Mouse (Mus musculus) liver, embryonic 15.5 days (tissue): ENCODE measurements at regions not wholly inside any gene's neighbourhood (a gene's known extent, or its start where the extent isn't known, plus 50 kb on each side); places are given as distances from the start of the nearest gene placed in this dataset.

Experiments used
- ATAC-seq: fragments of 200-750 bp; cut with Nextera tagmentation; 2 replicates; pipeline ENCODE4 v1.8.0; 2017; ENCODE audit warnings: moderate number of reproducible peaks, mild to moderate bottlenecking, moderate library complexity; ENCODE audit not compliant: insufficient read depth
- H3K27ac ChIP-seq: fragments of 300-500 bp; sonication (generic); replicated peaks from 2 replicates; pipeline ENCODE4 v1.5.1; 2015; ENCODE audit warnings: mild to moderate bottlenecking, inconsistent platforms
- H3K27me3 ChIP-seq: fragments of 300-500 bp; sonication (generic); 2 replicates; pipeline ENCODE4 v1.6.1; 2015; ENCODE audit warnings: mild to moderate bottlenecking, inconsistent platforms
- H3K36me3 ChIP-seq: fragments of 300-500 bp; sonication (generic); replicated peaks from 2 replicates; pipeline ENCODE4 v1.6.1; 2015; ENCODE audit warnings: moderate library complexity, mild to moderate bottlenecking, inconsistent platforms
- H3K4me1 ChIP-seq: fragments of 300-500 bp; sonication (generic); replicated peaks from 2 replicates; pipeline ENCODE4 v1.6.1; 2015; ENCODE audit warnings: inconsistent platforms
- H3K4me2 ChIP-seq: fragments of 300-500 bp; sonication (generic); 2 replicates; pipeline ENCODE4 v1.6.1; 2015; ENCODE audit warnings: moderate library complexity, mild to moderate bottlenecking, inconsistent platforms
- H3K4me3 ChIP-seq: fragments of 300-500 bp; sonication (generic); replicated peaks from 2 replicates; pipeline ENCODE4 v1.5.1; 2015; ENCODE audit warnings: mild to moderate bottlenecking, inconsistent platforms
- H3K9ac ChIP-seq: fragments of 300-500 bp; sonication (generic); 2 replicates; pipeline ENCODE4 v1.6.1; 2015; ENCODE audit warnings: moderate library complexity, mild to moderate bottlenecking, inconsistent platforms
- H3K9me3 ChIP-seq: fragments of 300-500 bp; sonication (generic); replicated peaks from 2 replicates; pipeline ENCODE4 v1.6.1; 2016; ENCODE audit warnings: inconsistent platforms
- WGBS: fragments of 180-500 bp; shearing (Covaris S2); methylation state at CpG from one replicate; pipeline ENCODE4 v1.1.7; 2015; ENCODE audit warnings: mixed read lengths; ENCODE audit not compliant: insufficient replicate concordance; 5-methylcytosine and 5-hydroxymethylcytosine counted together

DNA sequence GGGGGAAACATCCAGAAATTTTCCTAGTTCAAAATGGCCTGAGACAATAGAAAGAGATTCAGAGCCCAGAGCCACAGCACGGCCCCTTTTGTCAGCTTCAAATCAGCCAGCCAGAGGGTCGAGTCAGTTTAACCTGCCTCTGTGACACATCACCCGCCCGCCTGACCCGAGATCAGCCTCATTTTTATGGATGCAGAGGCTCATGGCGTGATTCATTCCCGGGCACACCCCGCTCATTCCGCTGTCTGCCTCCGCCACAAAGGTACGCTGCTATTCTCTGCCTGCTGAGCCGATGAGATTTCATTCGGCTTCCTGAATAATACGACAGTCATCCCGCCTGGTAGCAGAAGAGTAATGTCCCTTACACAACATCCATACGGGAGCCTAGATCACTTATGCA, 132.9 kb upstream of the Pmfbp1 start:
- Histone ChIP-seq H3K4me2 (peak overlapping the region; percentile 15; the same call in 1 of the 2 replicates), H3K27ac (no peak overlapping the region), H3K36me3 (no peaks in the 10 kb centered on the region), H3K27me3 (0 out of 2 replicates have a peak, but pooled peaks cover 5% of the 10 kb centered on the region), H3K9ac (no peak overlapping the region), H3K9me3 (no peaks in the 10 kb centered on the region), H3K4me1 (no peaks in the 10 kb centered on the region), H3K4me3 (no peak overlapping the region)
- 28% methylated on average over 16 of the region's 16 CpGs for WGBS
- no peak for ATAC-seq

DNA sequence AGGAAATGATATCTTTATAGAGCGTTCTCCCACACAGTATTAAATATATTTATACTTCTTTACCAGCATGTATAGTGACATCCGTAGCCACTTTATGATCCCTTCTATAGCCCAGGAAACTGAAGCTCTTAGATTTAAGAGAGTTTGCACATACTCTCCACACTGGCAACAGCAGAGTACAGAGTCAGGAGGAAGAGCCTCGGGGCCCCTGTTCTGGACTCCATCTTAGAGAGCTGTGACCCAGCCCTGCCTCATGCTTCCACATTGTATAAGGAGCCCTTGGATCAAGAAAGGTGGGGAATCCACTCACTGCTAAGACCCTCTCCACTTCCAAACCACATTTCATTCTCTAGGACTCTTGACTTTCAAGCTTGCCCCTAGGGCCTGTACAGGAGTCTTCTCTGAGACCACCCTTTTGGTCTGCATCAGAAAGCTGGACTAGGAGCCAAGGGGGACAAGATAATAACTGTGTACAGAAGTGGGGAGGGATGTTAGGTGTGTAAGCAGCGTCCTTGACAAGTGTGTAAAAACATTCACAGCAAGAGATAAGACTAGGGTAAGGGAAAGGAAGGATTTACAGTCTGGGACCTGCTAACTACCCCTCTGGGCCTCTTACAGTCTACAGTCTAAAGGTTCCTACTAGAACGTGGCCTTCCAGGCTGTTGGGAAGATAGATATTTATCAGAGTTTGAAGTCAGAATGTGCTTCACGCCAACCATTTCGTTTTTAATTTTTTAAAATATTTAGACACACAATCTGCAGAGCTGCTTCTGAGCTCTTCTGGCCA, 132.1 kb upstream of the Pmfbp1 start:
- no peak overlapping the region for H3K4me3 ChIP-seq
- no peak for ATAC-seq
- 59% methylated on average over 7 of the region's 7 CpGs for WGBS
- H3K36me3 ChIP-seq, result no peaks in the 10 kb centered on the region
- no peak overlapping the region for H3K4me2 ChIP-seq
- 0 out of 2 replicates have a peak, but pooled peaks cover 5% of the 10 kb centered on the region for H3K27me3 ChIP-seq
- H3K4me1 ChIP-seq, result no peaks in the 10 kb centered on the region
- no peaks in the 10 kb centered on the region for H3K9me3 ChIP-seq
- no peak overlapping the region for H3K9ac ChIP-seq
- H3K27ac ChIP-seq, result no peak overlapping the region

DNA sequence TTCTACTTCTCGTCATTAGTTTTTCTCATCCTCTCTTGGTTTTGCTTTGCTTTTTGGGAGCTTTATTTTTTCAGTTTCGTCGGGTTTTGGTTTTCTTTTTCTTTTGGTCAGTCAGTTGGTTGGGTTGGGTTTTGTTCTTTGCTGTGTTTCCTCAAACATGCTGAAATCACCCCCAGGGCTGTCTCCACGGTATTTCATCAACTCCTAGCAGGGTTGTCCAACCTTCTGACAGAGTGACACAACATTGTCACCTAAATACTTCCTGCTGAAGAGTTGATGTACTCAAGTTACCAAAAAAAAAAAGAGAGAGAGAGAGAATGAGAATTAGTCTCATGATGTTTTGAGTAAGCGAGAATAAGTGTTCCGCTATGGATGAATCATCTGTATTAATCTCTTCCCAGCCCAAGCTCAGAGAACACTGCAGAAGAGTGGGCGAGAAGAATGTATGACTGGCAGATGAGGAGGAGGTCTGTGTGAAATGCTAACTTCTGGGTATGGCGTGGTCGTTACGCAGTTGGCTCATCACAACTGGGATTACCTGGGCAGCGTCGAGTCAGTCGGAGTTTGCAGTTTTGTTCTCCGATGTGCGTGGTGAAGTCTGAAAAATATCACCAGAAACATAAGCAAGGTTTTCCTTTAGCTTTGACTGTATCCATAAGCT, 130.5 kb upstream of the Pmfbp1 start:
- Histone ChIP-seq H3K27me3 (0 out of 2 replicates have a peak, but pooled peaks cover 5% of the 10 kb centered on the region), H3K36me3 (no peaks in the 10 kb centered on the region), H3K4me3 (no peak overlapping the region), H3K27ac (no peak overlapping the region), H3K9me3 (no peaks in the 10 kb centered on the region), H3K4me2 (no peak overlapping the region), H3K9ac (no peak overlapping the region), H3K4me1 (no peaks in the 10 kb centered on the region)
- 70% methylated on average over 15 of the region's 15 CpGs for WGBS
- no peak for ATAC-seq

DNA sequence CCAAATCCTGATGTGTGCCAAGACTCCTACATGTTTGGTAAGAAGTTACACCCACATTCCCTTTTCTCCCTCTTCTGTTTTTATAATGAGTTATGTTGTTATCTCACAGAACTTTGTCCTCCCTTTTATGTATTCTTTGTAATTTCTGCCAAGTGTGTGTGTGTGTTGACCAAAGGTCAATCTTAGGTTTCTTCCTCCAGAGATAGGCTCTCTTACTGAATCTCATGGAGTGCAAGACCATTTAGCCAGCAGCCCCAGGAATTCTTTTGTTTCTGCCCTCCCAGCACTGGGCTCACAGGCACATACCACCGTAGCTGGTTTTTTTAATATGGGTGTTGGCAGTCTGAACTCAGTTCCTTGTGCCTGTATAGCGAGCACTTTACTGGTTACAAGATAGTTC, 119.8 kb upstream of the Pmfbp1 start:
- Histone ChIP-seq H3K4me2 (no peak overlapping the region), H3K9me3 (no peaks in the 10 kb centered on the region), H3K9ac (no peak overlapping the region), H3K4me1 (no peaks in the 10 kb centered on the region), H3K4me3 (no peak overlapping the region), H3K27me3 (no peaks in the 10 kb centered on the region), H3K36me3 (no peaks in the 10 kb centered on the region), H3K27ac (no peak overlapping the region)
- 49% methylated on average over 2 of the region's 2 CpGs for WGBS
- no peak for ATAC-seq

DNA sequence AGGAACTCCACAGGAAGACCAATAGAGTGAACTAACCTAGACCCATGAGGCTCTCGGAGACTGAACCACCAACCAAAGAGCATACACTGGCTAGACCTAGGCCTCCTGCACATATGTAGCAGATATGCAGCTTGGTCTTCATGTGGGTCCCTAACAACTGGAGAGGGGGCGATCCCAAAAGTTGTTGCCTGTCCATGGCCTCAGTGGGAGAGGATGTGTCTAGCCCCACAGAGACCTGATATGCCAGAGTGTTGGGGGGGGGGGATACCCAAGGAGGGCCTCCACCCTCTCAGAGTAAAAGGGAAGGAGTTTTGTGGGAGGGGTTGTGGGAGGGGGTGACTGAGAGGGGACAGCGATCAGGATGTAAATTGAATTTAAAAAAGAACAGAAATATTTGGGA, 108.9 kb upstream of the Pmfbp1 start:
- no peaks in the 10 kb centered on the region for H3K27me3 ChIP-seq
- H3K4me3 ChIP-seq, result no peak overlapping the region
- H3K9ac ChIP-seq, result no peak overlapping the region
- H3K27ac ChIP-seq, result no peak overlapping the region
- ATAC-seq, result no peak
- WGBS, result 63% methylated on average over 3 of the region's 3 CpGs
- H3K4me2 ChIP-seq, result no peak overlapping the region
- no peaks in the 10 kb centered on the region for H3K9me3 ChIP-seq
- no peaks in the 10 kb centered on the region for H3K4me1 ChIP-seq
- H3K36me3 ChIP-seq, result no peaks in the 10 kb centered on the region

DNA sequence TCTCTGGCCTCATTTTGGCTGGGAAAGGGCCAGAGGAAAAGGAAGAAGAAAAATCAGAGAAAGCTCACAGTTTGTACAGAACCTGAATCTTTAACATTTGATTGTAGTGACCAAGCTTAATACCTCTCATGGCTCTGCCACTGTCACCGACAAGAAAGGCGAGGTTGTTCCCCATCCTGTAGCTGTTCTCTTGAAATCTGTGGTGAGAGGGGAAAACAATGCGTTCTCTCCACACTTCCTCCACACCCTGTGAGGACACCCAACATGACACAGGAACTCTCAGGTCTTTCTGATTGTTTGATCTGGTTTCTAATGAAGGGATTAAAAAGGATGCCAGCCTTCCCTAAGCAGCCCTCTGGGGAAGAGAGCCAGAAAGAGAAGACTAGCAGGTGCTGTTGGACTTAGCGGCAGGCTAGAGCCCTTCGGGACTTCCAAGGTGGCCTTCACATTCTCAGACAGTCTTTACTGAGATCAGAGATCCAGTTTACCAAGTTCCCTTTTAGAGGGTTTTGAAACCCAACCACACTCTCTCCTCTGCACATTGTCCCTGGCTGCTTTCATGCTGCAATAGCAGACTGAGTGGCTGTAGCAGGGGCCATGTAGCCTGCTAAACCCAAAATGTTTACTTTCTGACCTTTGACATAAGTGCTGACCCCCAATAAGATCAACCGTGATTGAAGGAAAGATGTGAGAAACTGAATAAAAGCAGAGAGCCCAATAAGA, 98.5 kb upstream of the Pmfbp1 start:
- 42% methylated on average over 6 of the region's 6 CpGs for WGBS
- no peak overlapping the region for H3K4me3 ChIP-seq
- ATAC-seq, result no peak; the same call in 1 of the 2 replicates
- no peaks in the 10 kb centered on the region for H3K9me3 ChIP-seq
- H3K27me3 ChIP-seq, result no peaks in the 10 kb centered on the region
- no peak overlapping the region for H3K9ac ChIP-seq
- H3K27ac ChIP-seq, result peak overlapping the region; percentile 39; the same call in 1 of the 2 replicates
- no peak overlapping the region for H3K4me2 ChIP-seq
- no peaks in the 10 kb centered on the region for H3K4me1 ChIP-seq
- no peaks in the 10 kb centered on the region for H3K36me3 ChIP-seq

DNA sequence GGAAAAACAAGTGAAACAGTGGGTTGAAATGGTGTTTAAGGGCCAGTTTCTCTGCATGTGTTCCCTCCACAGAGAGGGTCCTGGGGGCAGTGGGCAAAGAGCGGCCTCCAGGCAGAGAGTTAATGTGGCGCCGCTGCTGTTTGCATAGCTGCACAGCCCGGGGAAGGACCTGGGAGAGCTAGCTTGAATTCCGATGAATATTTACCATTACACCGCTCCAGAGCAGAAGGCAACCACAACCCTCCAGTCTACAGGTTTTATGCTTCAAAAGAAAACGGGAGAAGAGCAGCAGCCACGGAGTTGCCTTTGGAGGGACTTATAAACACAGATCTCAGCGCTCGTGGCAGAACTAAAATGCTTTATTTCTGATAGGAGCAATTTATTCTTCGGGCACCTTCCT, 94.2 kb upstream of the Pmfbp1 start:
- H3K4me1 ChIP-seq, result no peaks in the 10 kb centered on the region
- 62% methylated on average over 11 of the region's 11 CpGs for WGBS
- no peak overlapping the region for H3K4me2 ChIP-seq
- no peak overlapping the region for H3K27ac ChIP-seq
- no peak for ATAC-seq
- no peaks in the 10 kb centered on the region for H3K36me3 ChIP-seq
- no peaks in the 10 kb centered on the region for H3K27me3 ChIP-seq
- no peak overlapping the region for H3K4me3 ChIP-seq
- no peak overlapping the region for H3K9ac ChIP-seq
- H3K9me3 ChIP-seq, result no peaks in the 10 kb centered on the region

DNA sequence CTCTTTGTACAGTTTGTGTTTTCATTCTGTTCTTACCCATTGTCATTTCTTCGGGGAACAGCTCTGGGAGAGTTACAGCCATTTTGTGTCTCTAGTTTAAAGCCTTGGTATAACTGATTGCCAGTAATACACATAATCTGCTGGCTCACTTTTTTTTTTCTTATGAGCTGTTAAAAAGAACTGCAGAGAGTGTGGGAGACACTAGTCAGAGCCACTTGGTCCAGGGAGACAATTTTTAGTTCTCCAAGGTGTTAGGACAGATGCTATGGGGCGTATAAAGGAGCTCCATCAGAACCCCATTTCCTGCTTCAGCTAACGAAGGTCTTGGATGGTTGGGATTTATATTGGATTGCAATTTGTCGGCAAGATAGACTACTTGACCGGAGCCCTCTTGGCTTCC, 93.6 kb upstream of the Pmfbp1 start:
- no peaks in the 10 kb centered on the region for H3K4me1 ChIP-seq
- H3K4me2 ChIP-seq, result no peak overlapping the region
- H3K4me3 ChIP-seq, result no peak overlapping the region
- no peak overlapping the region for H3K9ac ChIP-seq
- no peaks in the 10 kb centered on the region for H3K36me3 ChIP-seq
- H3K9me3 ChIP-seq, result no peaks in the 10 kb centered on the region
- H3K27me3 ChIP-seq, result no peaks in the 10 kb centered on the region
- WGBS, result 74% methylated on average over 5 of the region's 5 CpGs
- no peak overlapping the region for H3K27ac ChIP-seq
- no peak for ATAC-seq

DNA sequence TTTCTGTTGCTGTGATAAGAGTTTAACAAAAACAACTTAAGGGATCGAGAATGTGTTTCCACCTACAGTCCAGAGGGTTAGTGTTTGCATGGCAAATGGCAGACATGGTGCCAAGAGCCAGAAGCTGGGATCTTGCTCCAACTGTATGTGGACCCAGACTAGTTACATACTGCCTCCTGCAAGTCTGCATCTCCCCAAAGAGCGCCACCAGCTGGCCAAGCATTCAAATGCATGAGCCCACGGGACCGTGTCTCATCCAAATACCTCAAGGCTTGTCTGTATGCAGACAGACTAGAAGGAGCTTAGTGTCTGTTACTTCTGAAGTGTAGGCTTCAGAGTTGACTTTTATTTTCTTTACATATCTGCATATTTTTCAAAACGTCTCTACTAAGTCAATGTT, 85.9 kb upstream of the Pmfbp1 start:
- ATAC-seq, result no peak
- no peaks in the 10 kb centered on the region for H3K9me3 ChIP-seq
- no peak overlapping the region for H3K9ac ChIP-seq
- no peaks in the 10 kb centered on the region for H3K36me3 ChIP-seq
- no peak overlapping the region for H3K4me2 ChIP-seq
- 45% methylated on average over 5 of the region's 5 CpGs for WGBS
- H3K4me1 ChIP-seq, result no peaks in the 10 kb centered on the region
- H3K27ac ChIP-seq, result no peak overlapping the region
- H3K4me3 ChIP-seq, result no peak overlapping the region
- no peaks in the 10 kb centered on the region for H3K27me3 ChIP-seq

DNA sequence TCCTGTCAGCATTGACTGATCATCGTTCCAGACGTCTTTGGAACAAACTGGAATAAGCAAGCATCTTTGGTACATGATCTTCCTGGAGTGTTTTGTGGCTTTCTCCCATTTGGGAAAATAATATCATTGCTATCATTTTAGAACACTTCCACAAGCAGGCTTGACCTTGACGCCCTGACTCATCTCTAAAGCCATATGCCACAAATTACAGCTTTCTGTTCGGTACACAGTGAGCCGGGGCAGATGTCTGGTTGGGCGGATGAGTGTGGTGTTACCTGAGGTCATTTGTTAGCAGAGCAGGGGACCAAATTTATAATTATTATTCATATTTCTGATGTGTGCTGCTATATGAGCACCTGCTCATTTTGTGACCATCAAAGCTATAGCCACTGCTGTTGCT, 83.3 kb upstream of the Pmfbp1 start:
- no peak for ATAC-seq
- H3K9ac ChIP-seq, result no peak overlapping the region
- no peaks in the 10 kb centered on the region for H3K27me3 ChIP-seq
- no peaks in the 10 kb centered on the region for H3K36me3 ChIP-seq
- H3K4me2 ChIP-seq, result no peak overlapping the region
- H3K9me3 ChIP-seq, result no peaks in the 10 kb centered on the region
- no peak overlapping the region for H3K27ac ChIP-seq
- H3K4me3 ChIP-seq, result no peak overlapping the region
- 65% methylated on average over 6 of the region's 6 CpGs for WGBS
- H3K4me1 ChIP-seq, result no peaks in the 10 kb centered on the region

DNA sequence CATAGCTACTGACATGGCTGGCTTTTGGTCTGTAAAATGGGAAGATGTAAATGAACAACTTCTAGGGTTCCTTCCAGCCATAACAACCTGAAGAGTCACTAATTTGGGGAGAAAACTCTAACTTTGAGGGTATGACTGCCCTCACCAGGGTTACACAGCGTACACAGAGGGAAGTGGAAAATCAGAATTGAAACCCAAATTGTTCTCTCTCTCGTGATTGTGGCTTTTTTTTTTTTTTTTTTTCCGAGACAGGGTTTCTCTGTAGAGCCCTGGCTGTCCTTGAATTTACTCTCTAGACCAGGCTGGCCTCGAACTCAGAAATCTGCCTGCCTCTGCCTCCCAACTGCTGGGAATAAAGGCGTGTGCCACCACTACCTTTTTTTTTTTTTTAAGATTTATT, 80.4 kb upstream of the Pmfbp1 start:
- 60% methylated on average over 5 of the region's 5 CpGs for WGBS
- no peak overlapping the region for H3K4me2 ChIP-seq
- H3K4me3 ChIP-seq, result no peak overlapping the region
- no peak overlapping the region for H3K9ac ChIP-seq
- ATAC-seq, result no peak
- H3K9me3 ChIP-seq, result no peaks in the 10 kb centered on the region
- no peaks in the 10 kb centered on the region for H3K36me3 ChIP-seq
- no peak overlapping the region for H3K27ac ChIP-seq
- no peaks in the 10 kb centered on the region for H3K27me3 ChIP-seq
- H3K4me1 ChIP-seq, result no peaks in the 10 kb centered on the region
